Mouse (Mus musculus) right cerebral cortex, postnatal 36 days (tissue): ENCODE results near the gene Ift122.

ENCODE experiments used
- DNase-seq, 2 experiments: peaks; one replicate each; pipeline ENCODE4 v3.0.0; 2022; ENCODE audit warnings: low spot score in 2 of 2, mixed read lengths in 1 of 2

Gene Ift122

GRCm38 (mm10) chr6:115959151-115959691 is 106.0 kb downstream of the Ift122 start:
- no peak for DNase-seq

- no peak for DNase-seq
These were observed 107.1 kb downstream of the Ift122 start for GRCm38 (mm10) chr6:115960322-115960721.

DNA sequence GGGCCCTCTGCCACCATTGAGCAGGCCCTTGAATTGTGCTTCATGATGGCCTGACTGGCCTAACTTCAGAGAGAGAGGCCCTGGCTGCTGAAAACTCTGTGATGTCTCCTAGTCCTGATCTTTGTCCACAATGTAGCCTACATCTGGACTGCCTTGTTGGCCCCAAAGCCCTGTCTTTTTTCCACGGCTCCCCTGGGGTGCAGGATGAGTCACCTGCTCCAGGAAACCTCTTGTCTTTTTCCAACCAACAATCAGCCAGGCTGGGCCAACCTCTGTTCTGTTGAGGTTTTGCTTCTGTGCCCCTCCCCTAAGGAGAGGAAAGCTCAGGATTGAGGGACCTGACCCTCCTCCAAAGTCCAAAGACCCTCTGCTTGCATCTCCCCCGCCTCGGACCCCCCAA is 108.5 kb downstream of the Ift122 start:
- DNase-seq: no peak

GRCm38 (mm10) chr6:115962439-115963085 is 109.3 kb downstream of the Ift122 start:
- no peak for DNase-seq

- no peak for DNase-seq
These were observed 110.4 kb downstream of the Ift122 start for GRCm38 (mm10) chr6:115963656-115964055.

GRCm38 (mm10) chr6:115966227-115966966 is 113.1 kb downstream of the Ift122 start:
- DNase-seq: no peak

DNA sequence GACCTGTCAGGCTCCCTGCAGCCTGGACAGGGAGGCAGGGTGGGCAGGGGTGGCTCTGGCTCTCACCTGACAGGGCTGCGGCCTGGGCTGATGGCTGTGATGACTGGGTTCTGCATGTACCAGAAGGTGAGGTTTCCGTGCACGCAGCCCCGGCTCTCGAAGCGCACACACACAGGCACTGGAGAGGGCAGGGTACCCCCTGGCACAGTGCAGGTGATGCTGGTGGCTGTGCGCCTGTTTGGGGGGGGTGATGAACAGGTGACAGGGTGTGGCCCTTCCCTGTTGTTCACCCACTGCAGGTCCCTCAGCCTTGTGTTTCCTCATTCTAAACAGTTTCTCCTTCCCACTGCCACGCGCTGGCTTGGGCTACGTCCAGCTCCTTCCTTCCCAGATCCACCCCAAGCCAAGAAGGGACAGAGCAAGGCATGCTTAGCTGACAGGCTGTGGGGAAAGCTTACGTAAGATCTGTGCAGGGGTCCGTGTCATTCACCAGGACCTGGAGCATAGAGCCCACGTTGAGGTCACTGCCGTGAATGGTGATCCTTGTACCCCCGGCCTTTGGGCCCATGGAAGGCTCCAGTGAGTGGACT is 114.1 kb downstream of the Ift122 start:
- DNase-seq: no peak

DNA sequence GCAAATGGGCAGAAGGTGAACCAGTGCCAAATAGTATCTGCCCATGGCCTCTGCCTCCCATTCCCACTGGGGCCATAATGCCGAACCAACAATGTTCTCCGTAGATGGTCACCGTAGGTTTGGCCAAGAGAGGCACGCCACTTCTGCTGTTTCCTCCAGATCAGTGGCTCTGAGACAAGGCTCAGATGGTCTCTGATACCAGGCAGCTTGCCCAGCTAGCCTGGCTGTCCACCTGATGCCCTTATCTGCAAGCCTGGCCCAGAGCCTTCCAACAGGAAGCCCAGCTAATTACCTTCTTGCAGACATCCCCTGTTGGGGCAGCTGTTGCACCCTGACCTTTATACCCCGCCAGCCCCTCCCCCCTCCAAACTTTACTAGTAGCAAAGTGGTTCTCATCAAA is 114.8 kb downstream of the Ift122 start:
- DNase-seq: no peak

DNA sequence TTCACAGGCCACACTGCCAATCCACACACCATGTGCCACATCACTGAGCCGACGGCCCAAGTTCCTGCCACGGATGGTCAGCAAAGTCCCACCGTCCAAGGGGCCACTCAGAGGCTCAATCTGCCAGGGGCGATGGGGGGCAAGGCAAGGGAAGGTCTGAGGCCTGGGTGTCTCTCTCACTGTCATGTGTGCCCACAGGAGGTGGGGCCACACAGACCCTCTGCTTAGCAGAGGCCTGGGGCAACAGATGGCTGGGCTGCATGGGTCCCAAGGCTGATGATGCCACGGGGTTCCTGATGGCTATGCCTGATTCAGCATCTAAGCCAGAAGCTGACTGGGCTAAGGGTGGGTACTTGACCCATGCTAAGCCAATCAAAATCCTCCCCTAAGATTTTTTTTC is 115.4 kb downstream of the Ift122 start:
- DNase-seq: no peak

DNA sequence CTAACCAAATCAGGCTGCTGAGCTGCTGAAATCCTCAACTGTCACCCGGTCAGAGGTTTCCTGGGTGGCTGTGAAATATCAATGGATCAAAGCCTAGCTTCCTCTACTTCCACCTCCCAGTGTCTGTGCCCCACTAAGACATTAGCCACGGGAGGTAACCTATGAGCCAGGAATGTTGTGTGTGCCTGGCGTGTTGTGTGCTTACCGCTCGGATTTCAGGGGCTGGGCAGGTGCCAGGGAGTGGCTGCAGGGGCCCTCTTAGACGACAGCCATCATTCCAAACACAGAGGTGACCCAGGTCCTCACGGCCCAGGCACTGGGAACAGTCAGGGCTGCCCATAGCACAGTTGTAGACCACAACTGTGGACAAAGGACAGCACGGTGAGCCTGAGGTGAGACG is 115.8 kb downstream of the Ift122 start:
- DNase-seq: no peak

- no peak for DNase-seq
These were observed 116.7 kb downstream of the Ift122 start for GRCm38 (mm10) chr6:115969952-115970351.

- no peak for DNase-seq
These were observed 118.2 kb downstream of the Ift122 start for GRCm38 (mm10) chr6:115971273-115972060.

DNA sequence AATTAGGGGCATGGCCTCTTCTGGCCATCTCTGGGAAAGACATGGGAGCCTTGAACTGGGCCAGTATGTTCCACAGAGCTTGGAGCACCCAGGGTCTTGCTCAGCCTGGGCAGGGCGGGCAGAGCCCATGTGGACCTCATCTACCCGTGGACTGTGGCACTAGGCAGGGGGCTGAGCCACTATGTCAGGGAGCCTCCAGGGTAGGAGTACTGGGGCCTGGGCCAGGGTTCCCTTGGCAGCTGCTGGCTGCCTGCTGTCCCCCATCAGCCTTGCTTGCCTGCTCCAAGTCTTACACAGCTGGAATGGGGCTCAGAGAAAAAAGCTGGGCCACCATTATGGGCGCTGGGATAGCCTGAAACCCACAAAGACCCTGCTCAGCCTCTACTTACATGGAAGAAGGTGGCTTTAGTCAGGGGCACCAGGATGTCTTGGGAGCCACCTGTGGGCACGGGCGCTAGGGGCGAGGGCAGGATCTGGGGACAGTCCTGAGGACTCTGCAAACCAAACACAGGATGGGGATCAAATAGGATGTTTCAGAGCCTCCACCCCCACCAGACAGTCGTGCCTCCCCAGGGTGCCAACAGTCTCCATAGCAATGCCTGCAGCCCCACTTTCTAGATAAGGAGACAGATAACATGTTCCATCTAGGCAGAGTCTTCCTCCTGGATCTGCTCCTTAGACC is 119.0 kb downstream of the Ift122 start:
- DNase-seq: no peak

GRCm38 (mm10) chr6:115973139-115973875 is 120.0 kb downstream of the Ift122 start:
- DNase-seq: no peak

- DNase-seq: no peak
These were observed 120.8 kb downstream of the Ift122 start for GRCm38 (mm10) chr6:115973881-115974662.

DNA sequence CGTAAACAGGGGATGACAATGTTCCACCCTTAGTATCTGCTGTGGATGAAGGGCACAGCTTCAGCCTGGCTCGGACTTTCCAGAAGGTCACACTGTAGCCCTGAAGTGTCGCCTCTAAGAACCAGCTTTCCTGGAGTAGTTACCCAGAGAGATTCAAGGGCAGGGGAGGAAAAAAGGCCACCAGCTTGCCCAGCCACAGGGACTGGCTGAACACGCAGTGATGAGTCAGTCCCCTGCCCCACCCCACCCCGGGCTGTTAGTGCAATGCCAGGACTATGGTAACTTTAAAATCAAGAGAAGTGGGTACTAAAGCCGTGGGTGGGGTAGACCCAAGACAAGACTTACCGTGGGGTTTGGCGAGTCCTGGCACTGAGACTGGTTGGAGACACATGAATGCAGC is 122.3 kb downstream of the Ift122 start:
- no peak for DNase-seq
